Mouse (Mus musculus): ENCODE results near the gene Ticam1. TPM values are rescaled to one million over a fixed set of nuclear protein-coding genes. Genes with fewer than 3 reads are reported as not detected.
A peak's percentile ranks its signal among the peaks of the same experiment; 100 is the strongest.

Ticam1 gene
- polyA plus RNA-seq, 1 experiment: 4.2 TPM

- TF ChIP-seq POLR2A (IDR thresholded peaks at IDR 0.05; ENCODE audit: extremely low read depth, insufficient read depth, low read length) (no peak), CTCF (IDR thresholded peaks at IDR 0.05; ENCODE audit: extremely low read depth, insufficient read depth, low read length) (no peak)
- Histone ChIP-seq H3K27ac (ENCODE audit: insufficient read depth, low read length) (no peak overlapping the region), H3K4me3 (ENCODE audit: insufficient read depth, low read length) (no peak overlapping the region), H3K4me1 (ENCODE audit: control insufficient read depth, insufficient read depth, low read length) (peaks cover 1% of the 10 kb centered on the region; the same call in 1 of the 2 replicates)
Measured at GRCm38 (mm10) chr17:56291826-56292475, 15.4 kb upstream of the Ticam1 start.

DNA sequence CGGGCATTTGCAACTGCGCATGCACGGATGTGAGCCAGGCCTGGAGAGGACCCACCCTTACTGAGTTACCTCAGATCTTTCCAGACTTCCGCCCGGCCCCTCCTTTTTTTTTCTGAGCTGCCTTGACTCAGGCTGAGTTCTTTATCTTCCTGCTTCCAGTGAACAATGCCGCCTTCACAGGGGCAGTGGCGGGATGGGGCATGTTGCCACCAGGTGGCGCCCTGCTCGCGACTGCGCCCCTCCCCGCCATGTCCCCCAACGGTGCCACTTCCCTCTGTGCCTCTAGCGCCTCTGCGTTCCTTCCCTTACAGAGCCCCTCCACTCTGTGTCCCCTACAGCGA, 14.6 kb upstream of the Ticam1 start:
- Histone ChIP-seq H3K27ac (ENCODE audit: insufficient read depth, low read length) (0 out of 2 replicates have a peak overlapping the region, but pooled peaks have one; percentile 39), H3K4me1 (ENCODE audit: control insufficient read depth, insufficient read depth, low read length) (peaks cover 1% of the 10 kb centered on the region; the same call in 1 of the 2 replicates), H3K4me3 (ENCODE audit: insufficient read depth, low read length) (no peak overlapping the region)
- no peak for TF ChIP-seq POLR2A (IDR thresholded peaks at IDR 0.05; ENCODE audit: extremely low read depth, insufficient read depth, low read length)
- peak; percentile 51 for TF ChIP-seq CTCF (IDR thresholded peaks at IDR 0.05; ENCODE audit: extremely low read depth, insufficient read depth, low read length)

- Histone ChIP-seq H3K27ac (ENCODE audit: insufficient read depth, low read length) (peak overlapping the region; percentile 78), H3K4me1 (ENCODE audit: control insufficient read depth, insufficient read depth, low read length) (peaks cover 1% of the 10 kb centered on the region; the same call in 1 of the 2 replicates), H3K4me3 (ENCODE audit: insufficient read depth, low read length) (peak overlapping the region; percentile 23)
- no peak for TF ChIP-seq CTCF (IDR thresholded peaks at IDR 0.05; ENCODE audit: extremely low read depth, insufficient read depth, low read length)
- 0 out of 2 replicates have a peak, but pooled peaks have one; percentile 29 for TF ChIP-seq POLR2A (IDR thresholded peaks at IDR 0.05; ENCODE audit: extremely low read depth, insufficient read depth, low read length)
Measured at GRCm38 (mm10) chr17:56290388-56291170, 14.0 kb upstream of the Ticam1 start.

- no peak for TF ChIP-seq CTCF (IDR thresholded peaks at IDR 0.05; ENCODE audit: extremely low read depth, insufficient read depth, low read length)
- TF ChIP-seq POLR2A (IDR thresholded peaks at IDR 0.05; ENCODE audit: extremely low read depth, insufficient read depth, low read length): no peak
- H3K4me3 ChIP-seq (ENCODE audit: insufficient read depth, low read length): peak overlapping the region; percentile 23
- peak overlapping the region; percentile 78; the same call in 1 of the 2 replicates for H3K27ac ChIP-seq (ENCODE audit: insufficient read depth, low read length)
- peaks cover 1% of the 10 kb centered on the region; the same call in 1 of the 2 replicates for H3K4me1 ChIP-seq (ENCODE audit: control insufficient read depth, insufficient read depth, low read length)
Measured at GRCm38 (mm10) chr17:56289371-56290331, 13.1 kb upstream of the Ticam1 start.

DNA sequence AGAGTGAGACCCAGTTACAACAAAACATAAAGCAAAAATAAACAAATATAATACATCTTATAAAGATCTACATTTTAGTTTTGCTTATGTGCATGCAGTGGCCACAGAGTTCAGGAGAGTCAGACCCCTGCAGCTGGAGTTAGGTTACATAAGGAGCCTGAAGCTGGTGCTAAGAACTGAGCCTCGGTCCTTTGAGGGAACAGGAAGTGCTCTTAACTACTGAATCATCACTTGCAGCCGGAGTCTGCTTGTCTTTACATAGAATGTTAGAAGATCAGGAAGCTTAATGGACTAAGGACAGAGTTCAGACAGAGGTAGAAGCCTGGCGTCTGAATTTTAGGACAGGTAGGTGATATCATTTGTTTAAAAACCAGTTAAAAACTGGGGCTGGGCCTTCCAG, 12.3 kb upstream of the Ticam1 start:
- no peak for TF ChIP-seq POLR2A (IDR thresholded peaks at IDR 0.05; ENCODE audit: extremely low read depth, insufficient read depth, low read length)
- TF ChIP-seq CTCF (IDR thresholded peaks at IDR 0.05; ENCODE audit: extremely low read depth, insufficient read depth, low read length): no peak
- Histone ChIP-seq H3K4me1 (ENCODE audit: control insufficient read depth, insufficient read depth, low read length) (peaks cover 1% of the 10 kb centered on the region; the same call in 1 of the 2 replicates), H3K27ac (ENCODE audit: insufficient read depth, low read length) (peak overlapping the region; percentile 78; the same call in 1 of the 2 replicates), H3K4me3 (ENCODE audit: insufficient read depth, low read length) (no peak overlapping the region)

DNA sequence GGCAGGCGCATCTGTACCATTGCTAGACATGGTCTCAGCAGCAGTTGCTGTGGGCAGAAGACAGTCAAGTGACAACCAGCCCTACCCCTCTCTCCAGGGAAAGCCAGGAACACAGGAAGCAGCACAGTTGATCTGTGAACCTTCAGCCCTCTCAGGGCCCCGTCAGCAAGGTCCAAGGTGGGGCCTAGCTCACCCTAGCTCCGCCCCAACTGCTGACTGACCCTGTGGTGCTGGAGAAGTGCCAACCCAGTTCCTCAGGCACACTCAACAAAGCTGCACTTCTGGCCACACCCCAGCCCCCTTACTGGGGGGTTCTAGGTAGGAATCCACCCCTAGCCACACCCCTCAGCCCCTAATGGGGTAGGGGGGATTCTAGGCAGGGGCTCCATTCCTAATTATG, 11.2 kb upstream of the Ticam1 start:
- peaks cover 4% of the 10 kb centered on the region; the same call in 1 of the 2 replicates for H3K4me1 ChIP-seq (ENCODE audit: control insufficient read depth, insufficient read depth, low read length)
- no peak for TF ChIP-seq POLR2A (IDR thresholded peaks at IDR 0.05; ENCODE audit: extremely low read depth, insufficient read depth, low read length)
- peak overlapping the region; percentile 8 for H3K27ac ChIP-seq (ENCODE audit: insufficient read depth, low read length)
- no peak overlapping the region for H3K4me3 ChIP-seq (ENCODE audit: insufficient read depth, low read length)

GRCm38 (mm10) chr17:56285995-56286394, 9.4 kb upstream of the Ticam1 start:
- H3K4me3 ChIP-seq (ENCODE audit: insufficient read depth, low read length): no peak overlapping the region
- TF ChIP-seq POLR2A (IDR thresholded peaks at IDR 0.05; ENCODE audit: extremely low read depth, insufficient read depth, low read length) (no peak), CTCF (IDR thresholded peaks at IDR 0.05; ENCODE audit: extremely low read depth, insufficient read depth, low read length) (no peak)

GRCm38 (mm10) chr17:56283316-56283715, 6.7 kb upstream of the Ticam1 start:
- TF ChIP-seq CTCF (IDR thresholded peaks at IDR 0.05; ENCODE audit: extremely low read depth, insufficient read depth, low read length) (no peak), POLR2A (IDR thresholded peaks at IDR 0.05; ENCODE audit: extremely low read depth, insufficient read depth, low read length) (no peak)
- peak overlapping the region; percentile 8 for H3K27ac ChIP-seq (ENCODE audit: insufficient read depth, low read length)
- peaks cover 2% of the 10 kb centered on the region; the same call in 1 of the 2 replicates for H3K4me1 ChIP-seq (ENCODE audit: control insufficient read depth, insufficient read depth, low read length)
- H3K4me3 ChIP-seq (ENCODE audit: insufficient read depth, low read length): no peak overlapping the region

More at GRCm38 (mm10) chr17:56285995-56286394, 9.4 kb upstream of the Ticam1 start:
- Histone ChIP-seq H3K27ac (ENCODE audit: insufficient read depth, low read length) (no peak overlapping the region), H3K4me1 (ENCODE audit: control insufficient read depth, insufficient read depth, low read length) (peaks cover 4% of the 10 kb centered on the region; the same call in 1 of the 2 replicates)

GRCm38 (mm10) chr17:56282802-56283201, 6.2 kb upstream of the Ticam1 start:
- Histone ChIP-seq H3K4me3 (ENCODE audit: insufficient read depth, low read length) (no peak overlapping the region), H3K27ac (ENCODE audit: insufficient read depth, low read length) (peak overlapping the region; percentile 8), H3K4me1 (ENCODE audit: control insufficient read depth, insufficient read depth, low read length) (peaks cover 2% of the 10 kb centered on the region; the same call in 1 of the 2 replicates)
- TF ChIP-seq POLR2A (IDR thresholded peaks at IDR 0.05; ENCODE audit: extremely low read depth, insufficient read depth, low read length) (0 out of 2 replicates have a peak, but pooled peaks have one; percentile 32), CTCF (IDR thresholded peaks at IDR 0.05; ENCODE audit: extremely low read depth, insufficient read depth, low read length) (no peak)
